Mouse (Mus musculus) embryo, embryonic 10 days (tissue): ENCODE measurements at regions not wholly inside any gene's neighbourhood (a gene's known extent, or its start where the extent isn't known, plus 50 kb on each side); places are given as distances from the start of the nearest gene placed in this dataset.

Experiments used
- DNase-seq: peaks from one replicate; pipeline ENCODE4 v3.0.0-alpha.2; 2015; ENCODE audit warnings: low spot score

DNA sequence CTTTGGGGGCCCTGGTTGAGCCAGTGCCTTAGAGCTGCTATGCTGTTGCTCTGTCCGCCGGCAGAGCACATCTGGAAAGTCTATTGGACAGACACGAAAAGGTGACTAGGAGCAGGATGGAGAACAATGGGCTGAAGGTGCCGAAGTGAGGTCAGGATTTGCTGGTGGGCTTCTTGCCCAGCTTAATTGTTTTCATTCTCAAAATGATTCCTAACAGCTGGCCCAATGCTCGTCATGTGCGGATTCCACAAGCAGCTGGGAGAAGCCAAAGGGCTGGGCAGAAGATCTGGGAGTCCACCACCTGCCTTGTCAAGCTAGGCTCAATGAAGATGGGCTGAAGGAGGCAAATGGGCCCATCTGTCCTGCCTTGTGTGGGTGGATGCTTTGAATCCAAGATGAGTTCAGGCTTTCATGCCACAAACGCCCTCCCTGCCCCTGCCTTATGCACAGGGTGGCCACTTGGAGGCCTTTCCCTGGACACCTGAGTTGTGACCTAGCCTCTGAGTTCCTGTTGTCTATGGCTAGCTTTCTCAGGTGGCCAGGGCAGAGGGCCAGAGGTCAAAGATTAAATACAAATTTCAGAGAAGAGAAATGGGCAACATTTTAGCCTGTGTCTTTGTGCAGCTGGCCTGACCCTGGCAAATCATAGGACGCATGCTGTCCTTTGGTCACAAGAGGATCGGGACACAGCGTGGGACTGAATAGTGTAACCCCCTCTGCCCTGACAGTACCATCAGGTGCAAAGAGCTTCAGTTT is 95.9 kb downstream of the Snx19 start:
- DNase-seq = no peak

DNA sequence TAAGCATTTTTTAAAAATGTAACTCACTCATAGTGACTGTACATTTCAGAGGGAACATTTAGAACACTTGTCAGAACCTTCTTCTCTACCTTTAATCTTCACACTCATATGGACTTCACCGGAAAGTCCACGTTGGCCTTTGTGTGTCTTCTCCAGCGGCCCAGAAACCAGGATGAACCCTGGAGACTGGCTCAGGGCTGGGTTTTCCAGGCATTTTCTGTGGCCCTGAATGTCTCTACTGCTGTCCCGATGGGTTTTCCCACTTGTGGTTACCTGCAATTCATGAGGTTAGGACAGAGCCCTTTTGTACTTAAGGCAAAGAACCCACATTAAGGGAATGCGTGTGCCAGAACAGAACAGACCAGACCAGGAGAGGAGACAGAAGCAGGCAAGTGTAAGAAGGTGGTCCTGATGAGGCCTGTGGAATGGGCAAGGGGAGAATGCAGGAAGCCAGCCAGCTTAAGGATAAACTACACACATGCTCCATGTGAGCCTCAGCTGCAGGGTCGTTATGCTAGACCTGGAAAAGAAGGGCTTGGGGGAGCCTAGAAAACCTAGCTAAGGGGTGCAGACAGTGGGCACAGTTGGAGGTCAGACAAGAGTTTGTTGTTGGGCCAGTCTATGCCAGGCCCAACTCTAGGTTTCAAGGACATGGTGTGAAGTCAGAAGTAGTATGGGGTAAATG is 94.8 kb downstream of the Snx19 start:
- no peak for DNase-seq

DNA sequence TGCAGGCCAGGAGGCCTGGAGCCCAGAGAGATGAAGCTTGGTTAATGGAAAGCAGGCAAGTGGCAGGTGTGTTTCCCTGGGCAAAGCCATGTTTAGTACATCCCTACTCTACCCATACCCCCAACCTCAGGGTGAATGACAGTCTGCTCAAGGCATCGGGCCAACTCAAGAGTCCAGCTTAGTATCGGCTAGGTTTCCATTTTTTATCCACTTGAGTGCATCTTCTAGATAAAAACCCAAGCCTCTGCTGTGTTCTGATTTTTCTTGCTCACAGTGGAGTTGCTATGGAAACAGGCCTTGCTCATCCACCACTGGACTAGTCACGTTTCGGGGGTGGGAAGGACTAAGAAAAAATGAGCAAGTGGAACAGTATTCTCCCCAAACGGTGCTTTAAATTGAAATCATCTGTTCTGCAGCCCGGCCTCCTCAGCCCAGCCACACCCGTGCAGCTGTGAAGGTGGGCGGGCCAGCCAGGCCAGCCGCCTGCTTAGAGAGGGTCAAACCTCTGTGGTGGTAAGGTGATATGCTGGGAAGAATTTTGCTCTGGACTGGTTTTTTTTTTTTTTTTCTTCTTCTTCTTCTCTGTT is 94.0 kb downstream of the Snx19 start:
- DNase-seq = peak; percentile 74

DNA sequence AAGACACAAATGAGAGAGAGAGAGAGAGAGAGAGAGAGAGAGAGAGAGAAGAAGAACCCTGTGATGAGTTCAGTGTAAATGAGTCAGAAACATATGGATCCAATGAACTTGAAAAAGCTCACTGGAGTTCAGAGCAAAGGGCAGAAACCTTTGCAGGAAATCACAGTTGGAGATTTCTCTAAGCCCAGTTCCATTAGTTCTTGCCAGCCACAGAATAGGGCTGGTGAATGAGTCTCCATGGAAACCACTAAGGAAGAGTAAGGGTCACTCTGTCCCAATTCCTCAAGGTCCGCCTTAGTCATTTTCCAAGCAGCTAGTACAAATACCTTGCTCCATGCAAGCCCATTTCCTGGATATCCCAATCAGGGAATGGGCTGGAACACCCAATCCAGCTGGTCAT is 93.2 kb downstream of the Snx19 start:
- DNase-seq = peak; percentile 56

DNA sequence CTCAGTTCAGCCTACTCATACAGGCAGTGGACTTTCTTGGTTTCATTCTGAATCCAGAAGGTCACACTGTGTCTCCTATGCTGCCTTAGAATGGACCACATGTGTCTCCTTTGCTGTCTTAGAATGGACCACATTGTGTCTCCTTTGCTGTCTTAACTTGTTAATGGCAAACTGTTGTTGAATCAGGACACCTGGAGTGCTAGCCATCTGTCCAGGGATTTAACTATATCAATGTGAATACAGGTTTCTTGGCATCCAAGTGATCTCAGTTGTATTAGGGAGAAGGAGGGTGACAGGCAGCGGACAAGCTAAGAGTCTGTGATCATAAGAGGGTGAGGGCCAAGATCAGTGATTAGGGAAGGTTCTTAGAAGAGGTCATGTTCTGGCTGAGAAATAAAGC is 92.3 kb downstream of the Snx19 start:
- no peak for DNase-seq
